Mouse (Mus musculus) C2C12 (cell line): ENCODE measurements at regions not wholly inside any gene's neighbourhood (a gene's known extent, or its start where the extent isn't known, plus 50 kb on each side); places are given as distances from the start of the nearest gene placed in this dataset.

Experiments
- CEBPB ChIP-seq: IDR thresholded peaks from one replicate; pipeline ENCODE4 v1.6.1; 2011; ENCODE audit warnings: low read depth, mild to moderate bottlenecking, control low read depth, moderate library complexity
- CTCF ChIP-seq: IDR thresholded peaks from one replicate; pipeline ENCODE4 v1.5.1; 2011; ENCODE audit not compliant: control insufficient read depth, insufficient read depth, insufficient read length
- FOSL1 ChIP-seq: IDR thresholded peaks from one replicate; pipeline ENCODE4 v1.8.0; 2011; ENCODE audit warnings: mild to moderate bottlenecking, low read length; ENCODE audit not compliant: poor library complexity, insufficient read depth, severe bottlenecking
- MAX ChIP-seq: IDR thresholded peaks from one replicate; pipeline ENCODE4 v1.6.1; 2011; ENCODE audit warnings: mild to moderate bottlenecking, control low read depth
- USF1 ChIP-seq: IDR thresholded peaks from one replicate; pipeline ENCODE4 v1.6.1; 2011; ENCODE audit warnings: low read depth, mild to moderate bottlenecking, control low read depth, moderate library complexity

DNA sequence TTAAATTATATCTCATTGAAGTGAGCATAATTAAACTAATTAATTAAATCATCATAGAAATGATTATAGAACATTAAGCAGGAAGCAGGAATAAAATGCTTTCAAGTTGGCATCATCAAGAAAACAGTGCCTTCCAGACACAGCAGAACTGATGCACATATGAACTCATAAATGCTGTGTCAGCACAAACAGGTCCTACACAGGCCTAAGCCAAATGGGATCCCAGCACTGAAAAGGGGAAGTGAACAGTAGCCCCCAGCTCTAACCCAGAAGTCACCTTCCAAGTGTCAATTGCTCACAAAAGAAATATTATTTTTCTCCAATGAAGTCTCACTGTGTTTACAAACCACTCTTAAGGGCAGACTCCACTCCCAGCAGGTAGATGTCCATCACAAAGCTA, 93.0 kb upstream of the Chmp2b start:
- TF ChIP-seq CTCF, result no peak
- TF ChIP-seq FOSL1, result no peak
- TF ChIP-seq USF1, result no peak
- no peak for TF ChIP-seq CEBPB
- no peak for TF ChIP-seq MAX
